Mouse (Mus musculus) ES-E14 (cell line): Measurements from ENCODE around the gene Sox1. TPM values are rescaled to one million over a fixed set of nuclear protein-coding genes. Genes with fewer than 3 reads are reported as not detected.

Experiments
- DNase-seq: peaks from one replicate; pipeline ENCODE4 v3.0.0-alpha.2; 2013; ENCODE audit warnings: low read depth, low spot score
- H3K27ac ChIP-seq: 2 replicates; pipeline ENCODE4 v1.5.1; 2012; ENCODE audit warnings: low read depth, mild to moderate bottlenecking, low read length, moderate library complexity, mixed read lengths; ENCODE audit not compliant: poor library complexity, insufficient read depth, severe bottlenecking
- H3K36me3 ChIP-seq: 2 replicates; pipeline ENCODE4 v1.6.1; 2012; ENCODE audit warnings: mild to moderate bottlenecking, low read length, moderate library complexity, mixed read lengths; ENCODE audit not compliant: control insufficient read depth, poor library complexity, insufficient read depth, severe bottlenecking
- H3K4me1 ChIP-seq, 2 experiments: fragments of 150-350 bp in 1 of 2; sonication (generic) in 1 of 2; 2 replicates each; pipeline ENCODE4 v1.6.1; 2012; ENCODE audit warnings: low read length in 2 of 2, mild to moderate bottlenecking in 1 of 2, mixed read lengths in 1 of 2; ENCODE audit not compliant: control insufficient read depth in 2 of 2, insufficient read depth in 2 of 2, poor library complexity in 1 of 2
- H3K4me3 ChIP-seq, 2 experiments: fragments of 150-350 bp in 1 of 2; sonication (generic) in 1 of 2; 2 replicates each; pipeline ENCODE4 v1.5.1; 2012; ENCODE audit warnings: low read length in 2 of 2, low read depth in 1 of 2, mild to moderate bottlenecking in 1 of 2, mixed read lengths in 1 of 2; ENCODE audit not compliant: insufficient read depth in 1 of 2, poor library complexity in 1 of 2, severe bottlenecking in 1 of 2
- H3K9ac ChIP-seq: 2 replicates; pipeline ENCODE4 v1.6.1; 2012; ENCODE audit warnings: low read depth, mild to moderate bottlenecking, low read length, mixed read lengths; ENCODE audit not compliant: poor library complexity, insufficient read depth, severe bottlenecking
- H3K9me3 ChIP-seq: fragments of 150-350 bp; sonication (generic); 2 replicates; pipeline ENCODE4 v1.6.1; 2012; ENCODE audit warnings: low read depth, mild to moderate bottlenecking, low read length; ENCODE audit not compliant: control insufficient read depth, insufficient read depth
- CHD2 ChIP-seq: IDR thresholded peaks from 2 replicates; pipeline ENCODE4 v1.6.1; 2014; ENCODE audit warnings: mild to moderate bottlenecking, low read depth, low read length, inconsistent platforms
- HCFC1 ChIP-seq: IDR thresholded peaks from 2 replicates; pipeline ENCODE4 v1.6.1; 2012; ENCODE audit warnings: low read length, inconsistent platforms, borderline replicate concordance; ENCODE audit not compliant: insufficient read depth
- MAFK ChIP-seq: IDR thresholded peaks from 2 replicates; pipeline ENCODE4 v1.6.1; 2014; ENCODE audit warnings: mild to moderate bottlenecking, low read depth, low read length, inconsistent platforms; ENCODE audit not compliant: insufficient read depth
- ZC3H11A ChIP-seq: IDR thresholded peaks from 2 replicates; pipeline ENCODE4 v1.6.1; 2012; ENCODE audit warnings: low read depth, mild to moderate bottlenecking, inconsistent platforms, low read length, borderline replicate concordance
- ZNF384 ChIP-seq: IDR thresholded peaks from 2 replicates; pipeline ENCODE4 v1.6.1; 2012; ENCODE audit warnings: low read depth, low read length, inconsistent platforms
- in situ Hi-C, 2 experiments: fragments of 600-800 bp; cut with MboI; formaldehyde crosslinking; loops; one replicate each; pipeline ENCODE4 v1.15.1; 2025; ENCODE audit warnings: low sequenced_read_pairs in 2 of 2, inconsistent platforms in 1 of 2; ENCODE audit not compliant: unreplicated experiment in 2 of 2
- total RNA-seq: library from RNA; depleted of rRNA; stranded (reverse); fragments of 300-350 nt; gene quantifications from 2 replicates; pipeline ENCODE4 v1.2.3, GENCODE M21; 2012

Sox1 gene
- total RNA-seq, 1 experiment: 1.0 TPM

- Histone ChIP-seq H3K27ac (no peak overlapping the region), H3K9me3 (no peaks in the 10 kb centered on the region), H3K4me3 (no peak overlapping the region)
Measured at GRCm38 (mm10) chr8:12408020-12408419, 12.9 kb downstream of the Sox1 start.

GRCm38 (mm10) chr8:12409976-12410375 lies 14.9 kb downstream of the Sox1 start:
- H3K4me1 ChIP-seq: no peaks in the 10 kb centered on the region
- no peaks in the 10 kb centered on the region for H3K36me3 ChIP-seq
- no peak overlapping the region for H3K27ac ChIP-seq
- no peak for DNase-seq
- TF ChIP-seq MAFK: no peak
- TF ChIP-seq HCFC1: no peak
- no peak for TF ChIP-seq ZC3H11A
- no peak for TF ChIP-seq CHD2
- TF ChIP-seq ZNF384: no peak
- no peak overlapping the region for H3K9ac ChIP-seq
- H3K9me3 ChIP-seq: no peaks in the 10 kb centered on the region
- no peak overlapping the region for H3K4me3 ChIP-seq
- in situ Hi-C loops: loop anchor here in 1 of 2 experiments (10.0 kb wide), 1 partner anchor 145 kb away; no protein-coding TSS in a partner anchor

More at GRCm38 (mm10) chr8:12408020-12408419, 12.9 kb downstream of the Sox1 start:
- Histone ChIP-seq H3K36me3 (no peaks in the 10 kb centered on the region), H3K9ac (no peak overlapping the region), H3K4me1 (no peaks in the 10 kb centered on the region)
- DNase-seq: no peak
- no peak for TF ChIP-seq MAFK
- TF ChIP-seq ZC3H11A: no peak
- TF ChIP-seq ZNF384: no peak
- no peak for TF ChIP-seq CHD2
- no peak for TF ChIP-seq HCFC1
- in situ Hi-C loops: loop anchor here in 1 of 2 experiments (10.0 kb wide), 1 partner anchor 147 kb away; no protein-coding TSS in a partner anchor

GRCm38 (mm10) chr8:12417056-12417455 lies 22.0 kb downstream of the Sox1 start:
- no peak for TF ChIP-seq ZC3H11A
- no peak for TF ChIP-seq ZNF384
- no peak for TF ChIP-seq MAFK
- TF ChIP-seq CHD2: no peak
- TF ChIP-seq HCFC1: no peak
- no peak overlapping the region for H3K4me3 ChIP-seq
- no peak overlapping the region for H3K27ac ChIP-seq
- no peaks in the 10 kb centered on the region for H3K36me3 ChIP-seq
- DNase-seq: no peak
- no peaks in the 10 kb centered on the region for H3K9me3 ChIP-seq
- in situ Hi-C loops: no loop called here
- H3K9ac ChIP-seq: no peak overlapping the region
- H3K4me1 ChIP-seq: no peaks in the 10 kb centered on the region

GRCm38 (mm10) chr8:12420537-12420936 lies 25.4 kb downstream of the Sox1 start:
- Histone ChIP-seq H3K4me3 (no peak overlapping the region), H3K36me3 (no peaks in the 10 kb centered on the region), H3K9me3 (no peaks in the 10 kb centered on the region), H3K9ac (no peak overlapping the region), H3K4me1 (no peaks in the 10 kb centered on the region), H3K27ac (no peak overlapping the region)
- in situ Hi-C loops: no loop called here
- DNase-seq: no peak
- TF ChIP-seq MAFK: no peak
- no peak for TF ChIP-seq CHD2
- no peak for TF ChIP-seq HCFC1
- peak; percentile 33; the same call in 1 of the 2 replicates for TF ChIP-seq ZC3H11A
- no peak for TF ChIP-seq ZNF384

GRCm38 (mm10) chr8:12425906-12426305 lies 30.8 kb downstream of the Sox1 start:
- H3K4me1 ChIP-seq: peaks cover 4 to 10% of the 10 kb centered on the region in 2 experiments
- no peak for DNase-seq
- no peak overlapping the region for H3K27ac ChIP-seq
- TF ChIP-seq ZC3H11A: no peak
- no peak for TF ChIP-seq ZNF384
- TF ChIP-seq HCFC1: no peak
- TF ChIP-seq CHD2: no peak
- TF ChIP-seq MAFK: no peak
- H3K36me3 ChIP-seq: no peaks in the 10 kb centered on the region
- H3K9ac ChIP-seq: no peak overlapping the region
- no peak overlapping the region for H3K4me3 ChIP-seq
- in situ Hi-C loops: no loop called here
- H3K9me3 ChIP-seq: no peaks in the 10 kb centered on the region
